Mouse (Mus musculus) liver, adult 2 months (tissue): ENCODE results near the gene Ifi47. TPM values are rescaled to one million over a fixed set of nuclear protein-coding genes. Genes with fewer than 3 reads are reported as not detected.

ENCODE experiments used
- DNase-seq: peaks from one replicate; pipeline ENCODE4 v3.0.0-alpha.2; 2011; ENCODE audit warnings: low read depth, low spot score; ENCODE audit errors: extremely low read depth
- H3K27ac ChIP-seq: fragments of 200-500 bp; replicated peaks from 2 replicates; pipeline ENCODE4 v1.5.1; 2012; ENCODE audit warnings: low read depth, mild to moderate bottlenecking, control low read depth, inconsistent platforms, low read length; ENCODE audit not compliant: insufficient read depth
- H3K27me3 ChIP-seq: fragments of 200-500 bp; 2 replicates; pipeline ENCODE4 v1.6.1; 2012; ENCODE audit warnings: mild to moderate bottlenecking, moderate library complexity, low read length, inconsistent platforms; ENCODE audit not compliant: control insufficient read depth, insufficient read depth
- H3K36me3 ChIP-seq: fragments of 200-500 bp; 2 replicates; pipeline ENCODE4 v1.6.1; 2012; ENCODE audit warnings: low read length, inconsistent platforms; ENCODE audit not compliant: control insufficient read depth, insufficient read depth
- H3K4me1 ChIP-seq: fragments of 200-500 bp; 2 replicates; pipeline ENCODE4 v1.6.1; 2011; ENCODE audit warnings: low read length; ENCODE audit not compliant: control insufficient read depth, insufficient read depth
- H3K4me3 ChIP-seq: fragments of 200-500 bp; 2 replicates; pipeline ENCODE4 v1.5.1; 2011; ENCODE audit warnings: low read depth, mild to moderate bottlenecking, control low read depth, low read length, moderate library complexity; ENCODE audit not compliant: insufficient read depth
- H3K79me2 ChIP-seq: fragments of 200-500 bp; 2 replicates; pipeline ENCODE4 v1.6.1; 2012; ENCODE audit warnings: inconsistent platforms, mild to moderate bottlenecking, low read length, moderate library complexity; ENCODE audit not compliant: control insufficient read depth, insufficient read depth
- H3K9ac ChIP-seq: fragments of 200-500 bp; 2 replicates; pipeline ENCODE4 v1.6.1; 2012; ENCODE audit warnings: low read depth, mild to moderate bottlenecking, control low read depth, inconsistent platforms, low read length
- CTCF ChIP-seq: fragments of 200-500 bp; IDR thresholded peaks from 2 replicates; pipeline ENCODE4 v1.5.1; 2011; ENCODE audit warnings: low read depth, low read length, control low read depth
- POLR2A ChIP-seq: fragments of 200-500 bp; IDR thresholded peaks from 2 replicates; pipeline ENCODE4 v1.6.1; 2011; ENCODE audit warnings: low read length, control low read depth; ENCODE audit not compliant: insufficient read depth; ENCODE audit errors: extremely low read depth
- WGBS: fragments of 180-500 bp; shearing (Covaris S2); methylation state at CpG from one replicate; pipeline ENCODE4 v1.1.7; 2018; 5-methylcytosine and 5-hydroxymethylcytosine counted together
- polyA plus RNA-seq: library from polyadenylated mRNA; depleted of rRNA; stranded (reverse); fragments of >200 nt; gene quantifications from 2 replicates; pipeline ENCODE4 v1.2.3, GENCODE M21; 2012
- total RNA-seq: library from RNA; depleted of rRNA; stranded (reverse); fragments of >200 nt; gene quantifications from 2 replicates; pipeline ENCODE4 v1.2.3, GENCODE M21; 2014

Ifi47 gene
- total and polyA plus RNA-seq, 2 experiments: 12.7 to 21.3 TPM

- Histone ChIP-seq H3K36me3 (no peaks in the 10 kb centered on the region), H3K79me2 (no peaks in the 10 kb centered on the region; the same call in 1 of the 2 replicates), H3K9ac (no peak overlapping the region), H3K27me3 (no peaks in the 10 kb centered on the region), H3K27ac (peak overlapping the region; percentile 21; the same call in 1 of the 2 replicates), H3K4me1 (peaks cover 30% of the 10 kb centered on the region), H3K4me3 (no peak overlapping the region)
- 81% methylated on average over 1 of the region's 1 CpGs for WGBS
- DNase-seq: no peak
- TF ChIP-seq CTCF: no peak
- no peak for TF ChIP-seq POLR2A
Observed at GRCm38 (mm10) chr11:49083146-49083545, 6.8 kb downstream of the Ifi47 start.

- WGBS: 52% methylated on average over 3 of the region's 3 CpGs
- Histone ChIP-seq H3K36me3 (no peaks in the 10 kb centered on the region), H3K27ac (peak overlapping the region; percentile 68), H3K4me3 (no peak overlapping the region), H3K9ac (no peak overlapping the region), H3K4me1 (peaks cover 30% of the 10 kb centered on the region), H3K27me3 (no peaks in the 10 kb centered on the region), H3K79me2 (no peaks in the 10 kb centered on the region; the same call in 1 of the 2 replicates)
- peak; percentile 75 for DNase-seq
- TF ChIP-seq POLR2A (no peak), CTCF (no peak)
Observed at GRCm38 (mm10) chr11:49083808-49084207, 7.4 kb downstream of the Ifi47 start.

GRCm38 (mm10) chr11:49084385-49084784, 8.0 kb downstream of the Ifi47 start:
- H3K27me3 ChIP-seq: no peaks in the 10 kb centered on the region
- no peaks in the 10 kb centered on the region for H3K36me3 ChIP-seq
- no peaks in the 10 kb centered on the region; the same call in 1 of the 2 replicates for H3K79me2 ChIP-seq
- 36% methylated on average over 1 of the region's 1 CpGs for WGBS
- H3K27ac ChIP-seq: peak overlapping the region; percentile 71
- peaks cover 32% of the 10 kb centered on the region for H3K4me1 ChIP-seq
- DNase-seq: no peak
- H3K9ac ChIP-seq: no peak overlapping the region
- no peak overlapping the region for H3K4me3 ChIP-seq
- TF ChIP-seq POLR2A (no peak), CTCF (no peak)

- H3K4me3 ChIP-seq: no peak overlapping the region
- H3K9ac ChIP-seq: peak overlapping the region; percentile 29; the same call in 1 of the 2 replicates
- DNase-seq: peak; percentile 30
- WGBS: 4% methylated on average over 3 of the region's 3 CpGs
- TF ChIP-seq CTCF (peak; percentile 30; the same call in 1 of the 2 replicates), POLR2A (no peak)
- no peaks in the 10 kb centered on the region for H3K36me3 ChIP-seq
- peaks cover 34% of the 10 kb centered on the region for H3K4me1 ChIP-seq
- peak overlapping the region; percentile 71 for H3K27ac ChIP-seq
- no peaks in the 10 kb centered on the region for H3K27me3 ChIP-seq
- no peaks in the 10 kb centered on the region; the same call in 1 of the 2 replicates for H3K79me2 ChIP-seq
Observed at GRCm38 (mm10) chr11:49084875-49085274, 8.5 kb downstream of the Ifi47 start.

GRCm38 (mm10) chr11:49086858-49087361, 10.5 kb downstream of the Ifi47 start:
- peak overlapping the region; percentile 32 for H3K4me3 ChIP-seq
- H3K36me3 ChIP-seq: no peaks in the 10 kb centered on the region
- peaks cover 43% of the 10 kb centered on the region for H3K4me1 ChIP-seq
- H3K79me2 ChIP-seq: no peaks in the 10 kb centered on the region; the same call in 1 of the 2 replicates
- peak; percentile 91 for DNase-seq
- no peaks in the 10 kb centered on the region for H3K27me3 ChIP-seq
- peak overlapping the region; percentile 30 for H3K9ac ChIP-seq
- TF ChIP-seq CTCF (no peak), POLR2A (no peak)
- peak overlapping the region; percentile 73 for H3K27ac ChIP-seq
- WGBS: 5% methylated on average over 6 of the region's 6 CpGs
